Mouse (Mus musculus): ENCODE measurements around the gene Neu3. TPM values are rescaled to one million over a fixed set of nuclear protein-coding genes. Genes with fewer than 3 reads are reported as not detected.

Gene Neu3
- polyA plus RNA-seq, 1 experiment from 2014 or later, result 2.4 TPM

DNA sequence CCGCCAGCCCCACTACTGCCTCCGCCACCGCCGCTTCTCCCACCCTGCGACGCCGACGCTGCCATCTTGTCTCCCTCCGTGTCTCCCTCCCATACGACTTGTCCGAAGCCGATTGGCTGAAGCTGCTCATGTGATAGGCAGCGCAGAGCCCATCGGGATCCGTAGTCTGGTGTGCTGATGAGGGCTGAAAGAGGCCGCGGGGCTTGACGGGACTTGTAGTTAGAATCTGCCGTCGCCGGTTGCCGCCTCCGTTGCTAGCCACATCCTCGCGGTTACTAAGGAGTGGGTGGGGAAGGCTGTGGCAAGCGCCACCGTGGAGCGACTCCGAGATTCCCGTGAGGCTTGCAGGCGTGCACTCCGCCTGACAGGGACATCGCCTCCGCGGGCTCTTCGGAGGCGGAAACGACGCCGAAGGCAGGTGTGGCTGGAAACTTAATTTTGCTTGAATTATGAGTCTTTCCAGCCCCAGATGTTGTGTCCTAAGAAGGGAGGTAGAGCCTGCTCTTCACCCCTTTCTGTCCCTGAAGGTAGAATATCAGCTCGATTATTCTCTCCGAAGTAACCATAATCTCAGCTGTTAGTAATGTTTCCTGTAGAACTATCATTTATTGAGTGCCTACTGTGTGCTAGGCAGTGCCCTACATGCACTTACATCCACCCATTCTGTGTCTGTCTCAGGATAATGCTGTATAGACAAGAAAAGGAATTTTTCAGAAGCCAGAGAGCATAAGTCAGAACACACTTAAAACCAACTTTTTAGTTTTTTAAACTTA lies 30.8 kb upstream of the Neu3 start, which contains the start of gene Xrra1:
Gene Xrra1, plus strand, starts transcription at position 304 of the 773 bp plus-strand sequence.
- Histone ChIP-seq H3K27ac (ENCODE audit: low read depth, low read length) (peak within 1 kb of the TSS; percentile 75), H3K4me3 (ENCODE audit: low read depth, low read length) (peak within 1 kb of the TSS; percentile 65), H3K9me3 (ENCODE audit: control insufficient read depth, low read length) (no peaks in the 10 kb centered on the region), H3K36me3 (ENCODE audit: control insufficient read depth, insufficient read depth, low read length) (0 out of 2 replicates have a peak, but pooled peaks cover 6% of the 10 kb centered on the region), H3K4me1 (ENCODE audit: control insufficient read depth, insufficient read depth, low read length) (peaks cover 11% of the 10 kb centered on the region), H3K4me2 (ENCODE audit: low read depth, low read length) (peak within 1 kb of the TSS; percentile 67), H3K27me3 (ENCODE audit: control insufficient read depth, insufficient read depth, low read length) (no peaks in the 10 kb centered on the region), H3K9ac (replicated peaks; ENCODE audit: low read depth, low read length) (peak within 1 kb of the TSS; percentile 76)
- under 1% methylated on average over 42 of the region's 42 CpGs for WGBS
- peak; percentile 99 for ATAC-seq (ENCODE audit: low read depth)

DNA sequence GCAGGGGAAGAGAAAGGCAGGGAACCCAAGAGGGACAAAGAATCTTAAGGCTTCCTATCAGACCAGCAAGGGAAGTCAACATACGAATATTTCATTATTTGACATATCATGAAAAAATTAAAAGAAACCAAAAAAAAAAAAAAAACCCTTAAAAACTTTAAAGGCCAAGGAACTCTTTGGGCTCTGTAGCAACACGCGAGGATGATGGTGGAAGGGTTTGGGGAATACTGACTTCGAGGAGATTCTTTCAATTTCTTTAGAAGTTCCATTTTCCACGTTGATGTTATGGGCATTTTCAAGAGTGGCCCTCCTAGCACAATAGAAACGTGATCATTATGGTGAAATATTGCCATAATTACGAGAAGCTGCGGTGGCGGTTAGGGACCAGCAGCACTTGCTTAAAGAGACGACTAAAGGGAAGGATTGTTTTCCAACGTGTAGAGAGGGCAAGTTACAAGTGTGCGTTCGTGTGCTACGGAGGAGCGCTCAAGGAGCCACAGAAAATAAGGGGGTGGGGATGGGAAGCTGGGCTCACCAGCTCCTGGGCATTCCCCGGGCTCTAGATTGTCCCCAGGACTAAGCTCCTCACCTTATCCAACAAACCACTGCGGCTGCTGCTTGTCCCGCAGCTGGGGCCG lies 30.1 kb upstream of the Neu3 start:
- Histone ChIP-seq H3K9me3 (ENCODE audit: control insufficient read depth, low read length) (no peaks in the 10 kb centered on the region), H3K27ac (ENCODE audit: low read depth, low read length) (peak overlapping the region; percentile 75), H3K4me2 (ENCODE audit: low read depth, low read length) (peak overlapping the region; percentile 50), H3K4me1 (ENCODE audit: control insufficient read depth, insufficient read depth, low read length) (peaks cover 11% of the 10 kb centered on the region), H3K27me3 (ENCODE audit: control insufficient read depth, insufficient read depth, low read length) (no peaks in the 10 kb centered on the region), H3K9ac (replicated peaks; ENCODE audit: low read depth, low read length) (peak overlapping the region; percentile 76), H3K4me3 (ENCODE audit: low read depth, low read length) (peak overlapping the region; percentile 65), H3K36me3 (ENCODE audit: control insufficient read depth, insufficient read depth, low read length) (0 out of 2 replicates have a peak, but pooled peaks cover 6% of the 10 kb centered on the region)
- 2% methylated on average over 19 of the region's 19 CpGs for WGBS
- peak; percentile 64 for ATAC-seq (ENCODE audit: low read depth)

DNA sequence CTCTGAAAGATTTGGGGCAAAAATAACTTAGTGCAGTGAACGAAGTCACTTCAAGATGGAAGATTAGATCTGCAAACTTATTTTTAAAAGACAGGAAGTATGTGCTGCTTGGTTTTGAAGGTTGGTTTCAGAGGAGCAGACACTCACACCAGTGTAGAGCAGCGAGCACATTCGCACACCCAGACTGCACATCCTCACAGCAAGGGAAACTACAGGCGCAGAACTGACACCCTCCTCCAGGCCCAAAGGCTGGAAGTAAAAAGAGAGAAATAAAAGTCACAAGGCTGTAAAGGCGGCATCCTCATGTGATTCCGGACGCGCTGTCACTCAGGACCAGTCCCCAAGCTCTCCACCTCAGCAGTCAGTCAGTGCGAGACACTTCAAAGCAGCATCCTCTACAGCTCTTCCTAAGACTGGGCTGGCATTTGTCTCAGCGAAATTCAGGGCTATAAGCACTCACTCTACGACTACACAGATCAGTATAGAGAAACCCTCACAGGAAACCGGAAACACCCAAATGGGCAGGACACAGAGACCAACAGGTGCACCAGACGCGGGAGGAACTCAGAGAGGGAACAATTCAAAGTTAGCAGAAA lies 28.1 kb upstream of the Neu3 start:
- Histone ChIP-seq H3K9ac (replicated peaks; ENCODE audit: low read depth, low read length) (no peak overlapping the region), H3K4me2 (ENCODE audit: low read depth, low read length) (no peak overlapping the region), H3K36me3 (ENCODE audit: control insufficient read depth, insufficient read depth, low read length) (0 out of 2 replicates have a peak, but pooled peaks cover 6% of the 10 kb centered on the region), H3K27me3 (ENCODE audit: control insufficient read depth, insufficient read depth, low read length) (no peaks in the 10 kb centered on the region), H3K4me1 (ENCODE audit: control insufficient read depth, insufficient read depth, low read length) (peaks cover 11% of the 10 kb centered on the region), H3K9me3 (ENCODE audit: control insufficient read depth, low read length) (no peaks in the 10 kb centered on the region), H3K27ac (ENCODE audit: low read depth, low read length) (no peak overlapping the region), H3K4me3 (ENCODE audit: low read depth, low read length) (no peak overlapping the region)
- ATAC-seq (ENCODE audit: low read depth), result no peak
- WGBS, result 89% methylated on average over 14 of the region's 14 CpGs

DNA sequence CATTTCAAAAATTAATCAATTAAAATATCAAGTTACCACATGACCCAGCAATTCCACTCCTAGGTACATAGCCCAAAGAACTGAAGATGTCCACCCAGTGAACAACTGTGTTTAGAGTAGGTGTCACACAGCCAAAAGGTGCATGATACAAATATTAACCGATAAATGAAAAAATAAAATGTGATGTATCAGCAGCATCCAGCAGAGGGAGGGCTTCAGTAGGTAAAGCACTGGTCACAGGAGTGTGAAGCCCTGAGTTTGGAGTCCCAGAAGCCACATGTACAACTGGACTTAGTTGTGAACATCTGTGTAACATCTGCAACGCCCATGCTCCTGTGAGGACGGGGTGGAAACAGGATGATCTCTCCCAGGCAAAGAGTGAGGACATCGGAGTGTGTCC lies 26.1 kb upstream of the Neu3 start:
- Histone ChIP-seq H3K36me3 (ENCODE audit: control insufficient read depth, insufficient read depth, low read length) (0 out of 2 replicates have a peak, but pooled peaks cover 6% of the 10 kb centered on the region), H3K27ac (ENCODE audit: low read depth, low read length) (no peak overlapping the region), H3K4me1 (ENCODE audit: control insufficient read depth, insufficient read depth, low read length) (peaks cover 11% of the 10 kb centered on the region), H3K27me3 (ENCODE audit: control insufficient read depth, insufficient read depth, low read length) (no peaks in the 10 kb centered on the region), H3K9me3 (ENCODE audit: control insufficient read depth, low read length) (no peaks in the 10 kb centered on the region), H3K4me2 (ENCODE audit: low read depth, low read length) (no peak overlapping the region), H3K4me3 (ENCODE audit: low read depth, low read length) (no peak overlapping the region), H3K9ac (replicated peaks; ENCODE audit: low read depth, low read length) (no peak overlapping the region)
- 92% methylated on average over 4 of the region's 4 CpGs for WGBS
- ATAC-seq (ENCODE audit: low read depth), result no peak

DNA sequence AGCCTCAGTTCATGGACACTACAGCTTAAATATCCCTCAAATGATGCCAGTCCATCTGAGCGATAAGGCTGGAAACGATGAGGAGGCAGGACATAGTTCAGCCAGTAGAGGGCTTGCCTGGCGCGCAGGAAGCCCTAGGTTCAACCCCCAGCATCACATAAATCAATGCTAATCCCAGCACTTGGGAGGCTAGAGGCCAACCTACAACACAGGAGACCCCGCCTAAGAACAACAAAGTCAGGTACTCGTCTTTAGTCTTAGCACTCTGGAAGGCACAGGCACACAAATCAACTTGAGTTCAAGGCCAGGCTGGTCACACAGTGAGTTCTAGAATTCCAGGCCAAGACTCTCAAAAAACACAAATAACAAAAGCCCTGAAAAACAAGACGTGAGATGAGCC lies 25.1 kb upstream of the Neu3 start:
- H3K4me2 ChIP-seq (ENCODE audit: low read depth, low read length), result no peak overlapping the region
- no peak for ATAC-seq (ENCODE audit: low read depth)
- no peak overlapping the region for H3K9ac ChIP-seq (replicated peaks; ENCODE audit: low read depth, low read length)
- no peaks in the 10 kb centered on the region for H3K9me3 ChIP-seq (ENCODE audit: control insufficient read depth, low read length)
- no peak overlapping the region for H3K4me3 ChIP-seq (ENCODE audit: low read depth, low read length)
- 0 out of 2 replicates have a peak, but pooled peaks cover 6% of the 10 kb centered on the region for H3K36me3 ChIP-seq (ENCODE audit: control insufficient read depth, insufficient read depth, low read length)
- H3K27ac ChIP-seq (ENCODE audit: low read depth, low read length), result no peak overlapping the region
- H3K4me1 ChIP-seq (ENCODE audit: control insufficient read depth, insufficient read depth, low read length), result peaks cover 11% of the 10 kb centered on the region
- H3K27me3 ChIP-seq (ENCODE audit: control insufficient read depth, insufficient read depth, low read length), result no peaks in the 10 kb centered on the region
- 88% methylated on average over 7 of the region's 7 CpGs for WGBS

DNA sequence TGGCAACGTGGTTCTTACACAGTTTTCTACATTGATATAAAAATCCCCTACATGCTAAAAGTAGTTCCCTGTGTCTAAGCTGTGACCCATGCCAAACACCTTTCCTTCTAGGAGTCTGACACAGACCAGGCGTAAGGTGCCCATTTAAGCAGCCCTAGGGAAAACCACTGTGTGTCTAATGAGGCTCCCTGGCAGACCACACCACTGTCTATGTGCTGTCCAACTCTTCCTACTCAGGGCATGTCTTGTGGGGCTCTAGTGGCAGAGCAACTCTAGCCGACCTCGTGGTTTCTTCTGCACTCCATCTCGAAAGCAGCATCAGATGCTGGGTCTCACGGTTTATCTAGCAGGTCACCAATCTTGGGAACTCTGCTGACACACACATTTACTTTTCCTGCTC lies 23.4 kb upstream of the Neu3 start:
- H3K4me1 ChIP-seq (ENCODE audit: control insufficient read depth, insufficient read depth, low read length), result 0 out of 2 replicates have a peak, but pooled peaks cover 3% of the 10 kb centered on the region
- no peak for ATAC-seq (ENCODE audit: low read depth)
- H3K9ac ChIP-seq (replicated peaks; ENCODE audit: low read depth, low read length), result no peak overlapping the region
- no peak overlapping the region for H3K4me2 ChIP-seq (ENCODE audit: low read depth, low read length)
- no peaks in the 10 kb centered on the region for H3K9me3 ChIP-seq (ENCODE audit: control insufficient read depth, low read length)
- peaks cover 15% of the 10 kb centered on the region for H3K36me3 ChIP-seq (ENCODE audit: control insufficient read depth, insufficient read depth, low read length)
- 83% methylated on average over 6 of the region's 6 CpGs for WGBS
- no peak overlapping the region for H3K4me3 ChIP-seq (ENCODE audit: low read depth, low read length)
- H3K27me3 ChIP-seq (ENCODE audit: control insufficient read depth, insufficient read depth, low read length), result no peaks in the 10 kb centered on the region
- no peak overlapping the region for H3K27ac ChIP-seq (ENCODE audit: low read depth, low read length)

DNA sequence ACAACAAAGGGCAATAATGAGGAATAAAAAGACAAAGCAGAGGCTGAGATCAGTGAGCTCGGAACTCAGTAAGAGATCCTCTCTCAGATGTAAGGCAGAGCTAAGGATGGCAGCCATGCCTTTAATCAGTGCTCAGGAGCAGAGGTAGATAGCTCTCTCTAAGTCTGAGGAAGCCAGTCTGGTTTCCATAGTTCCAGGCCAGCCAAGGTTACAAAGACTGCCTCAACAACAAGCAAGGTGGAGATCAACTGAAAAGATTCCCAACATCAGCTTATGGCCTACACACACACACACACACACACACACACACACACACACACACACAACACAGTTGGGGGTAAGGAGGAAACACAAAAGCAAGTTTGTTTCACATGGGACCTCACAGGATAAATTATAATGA lies 22.9 kb upstream of the Neu3 start:
- WGBS, result 47% methylated on average over 1 of the region's 1 CpGs
- Histone ChIP-seq H3K4me1 (ENCODE audit: control insufficient read depth, insufficient read depth, low read length) (0 out of 2 replicates have a peak, but pooled peaks cover 3% of the 10 kb centered on the region), H3K9ac (replicated peaks; ENCODE audit: low read depth, low read length) (no peak overlapping the region), H3K27me3 (ENCODE audit: control insufficient read depth, insufficient read depth, low read length) (no peaks in the 10 kb centered on the region), H3K4me2 (ENCODE audit: low read depth, low read length) (no peak overlapping the region), H3K9me3 (ENCODE audit: control insufficient read depth, low read length) (no peaks in the 10 kb centered on the region), H3K36me3 (ENCODE audit: control insufficient read depth, insufficient read depth, low read length) (peaks cover 19% of the 10 kb centered on the region), H3K27ac (ENCODE audit: low read depth, low read length) (no peak overlapping the region), H3K4me3 (ENCODE audit: low read depth, low read length) (no peak overlapping the region)
- no peak for ATAC-seq (ENCODE audit: low read depth)

DNA sequence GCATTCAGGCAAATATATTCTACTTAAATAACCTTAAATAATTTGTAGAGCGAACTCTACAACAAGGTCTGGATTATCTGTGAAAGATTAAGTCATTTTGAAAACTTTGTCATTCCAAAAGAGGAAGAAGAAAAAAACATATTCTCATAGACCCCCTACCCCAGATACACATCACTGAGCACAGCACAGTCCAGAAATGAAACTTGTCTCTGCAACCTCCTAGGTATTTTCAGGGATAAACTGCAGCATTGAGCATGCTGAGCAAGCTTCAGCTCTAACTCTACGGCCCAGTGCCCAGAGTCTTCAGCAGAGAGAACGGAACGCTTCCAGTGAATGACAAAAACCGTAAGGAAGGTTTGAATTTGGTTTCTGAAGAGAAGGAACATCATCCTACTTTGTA lies 22.3 kb upstream of the Neu3 start:
- Histone ChIP-seq H3K4me2 (ENCODE audit: low read depth, low read length) (no peak overlapping the region), H3K36me3 (ENCODE audit: control insufficient read depth, insufficient read depth, low read length) (peaks cover 20% of the 10 kb centered on the region), H3K4me3 (ENCODE audit: low read depth, low read length) (no peak overlapping the region), H3K9ac (replicated peaks; ENCODE audit: low read depth, low read length) (no peak overlapping the region), H3K9me3 (ENCODE audit: control insufficient read depth, low read length) (no peaks in the 10 kb centered on the region), H3K4me1 (ENCODE audit: control insufficient read depth, insufficient read depth, low read length) (no peaks in the 10 kb centered on the region), H3K27ac (ENCODE audit: low read depth, low read length) (no peak overlapping the region), H3K27me3 (ENCODE audit: control insufficient read depth, insufficient read depth, low read length) (no peaks in the 10 kb centered on the region)
- ATAC-seq (ENCODE audit: low read depth), result no peak
- WGBS, result 87% methylated on average over 5 of the region's 5 CpGs
